ENCODE assay signal across 14 mouse cellular contexts in the genomic region with DNA sequence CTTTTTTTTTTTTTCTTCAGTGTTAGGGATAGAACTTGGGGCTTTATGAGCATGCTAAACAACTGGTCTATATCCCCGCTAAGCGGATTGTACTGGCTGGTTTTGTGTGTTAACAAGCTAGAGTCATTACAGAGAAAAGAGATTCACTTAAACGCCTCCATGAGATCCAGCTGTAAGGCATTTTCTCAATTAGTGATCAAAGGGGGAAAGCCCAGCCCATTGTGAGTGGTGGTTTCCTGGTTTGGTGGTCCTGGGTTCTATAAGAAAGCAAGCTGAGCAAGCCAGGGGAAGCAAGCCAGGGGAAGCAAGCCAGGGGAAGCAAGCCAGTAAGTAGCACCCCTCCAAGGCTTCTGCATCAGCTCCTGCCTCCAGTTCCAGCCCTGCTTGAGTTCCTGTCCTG.
"Had no signal": no experiment of that assay in that cellular context is flagged by ENCODE, and none has a peak within 500 bp of the region (broad histone marks: within the 10 kb centered on the region; RNA-seq: fewer than 3 reads in every experiment).

No protein-coding gene starts in this region.

- H3K4me3 ChIP-seq: megakaryocyte, embryonic 14.5 days; midbrain, embryonic 13.5 days; midbrain, embryonic 15.5 days; neural tube, embryonic 12.5 days had no signal

- H3K4me1 ChIP-seq: megakaryocyte, embryonic 14.5 days had no signal

- H3K9me3 ChIP-seq: midbrain, embryonic 13.5 days; midbrain, embryonic 15.5 days; neural tube, embryonic 12.5 days had no signal

- H3K27me3 ChIP-seq: megakaryocyte, embryonic 14.5 days; midbrain, embryonic 13.5 days; midbrain, embryonic 15.5 days; neural tube, embryonic 12.5 days had no signal

- DNase-seq: lung, adult 18-20 months; lung, embryonic 14.5 days; lung, postnatal 14 days; lung, postnatal 36 days; right cerebral cortex, postnatal 14 days; thymus, adult 18-20 months; thymus, postnatal 14 days; thymus, postnatal 36 days had no signal

- H3K36me3 ChIP-seq: midbrain, embryonic 13.5 days; midbrain, embryonic 15.5 days; neural tube, embryonic 12.5 days had no signal

- ATAC-seq: midbrain, embryonic 13.5 days; midbrain, embryonic 15.5 days had no signal

- H3K4me2 ChIP-seq: lung, embryonic 14.5 days; midbrain, embryonic 13.5 days; midbrain, embryonic 15.5 days; neural tube, embryonic 12.5 days had no signal

- H3K9ac ChIP-seq: liver, embryonic 14.5 days; lung, embryonic 14.5 days; midbrain, embryonic 13.5 days; midbrain, embryonic 15.5 days; neural tube, embryonic 12.5 days had no signal

- H3K27ac ChIP-seq: liver, embryonic 14.5 days; macrophage; midbrain, embryonic 13.5 days; midbrain, embryonic 15.5 days; neural tube, embryonic 12.5 days had no signal
